Mouse (Mus musculus) frontal cortex, adult 2 months (tissue): ENCODE results near the gene Cacng8. TPM values are rescaled to one million over a fixed set of nuclear protein-coding genes. Genes with fewer than 3 reads are reported as not detected.

Experiments
- DNase-seq, 2 experiments: peaks; one replicate each; pipeline ENCODE4 v3.0.0; 2022; ENCODE audit warnings: low spot score in 1 of 2; ENCODE audit errors: extremely low spot score in 1 of 2
- polyA plus RNA-seq: library from polyadenylated mRNA; depleted of rRNA; stranded (reverse); fragments of >200 nt; gene quantifications from 2 replicates; pipeline ENCODE4 v1.2.3, GENCODE M21; 2012

Gene Cacng8
- polyA plus RNA-seq, 1 experiment, result 71.7 TPM

- no peak for DNase-seq
Measured at GRCm38 (mm10) chr7:3423895-3424294, 33.4 kb downstream of the Cacng8 start, which contains the start of gene Cacng6. Gene Cacng6 (plus strand): TSS chr7:3424195.

GRCm38 (mm10) chr7:3425141-3425540, 34.7 kb downstream of the Cacng8 start:
- DNase-seq, result no peak

- DNase-seq, result no peak
Measured at GRCm38 (mm10) chr7:3430161-3430560, 39.7 kb downstream of the Cacng8 start.

- DNase-seq, result no peak
Measured at GRCm38 (mm10) chr7:3432066-3432465, 41.6 kb downstream of the Cacng8 start.

GRCm38 (mm10) chr7:3437941-3438340, 47.5 kb downstream of the Cacng8 start:
- DNase-seq, result no peak

- DNase-seq, result no peak
Measured at GRCm38 (mm10) chr7:3439984-3440383, 49.5 kb downstream of the Cacng8 start.

GRCm38 (mm10) chr7:3440526-3440925, 50.0 kb downstream of the Cacng8 start:
- DNase-seq, result no peak

- DNase-seq, result no peak
Measured at GRCm38 (mm10) chr7:3442476-3443062, 52.1 kb downstream of the Cacng8 start.

- DNase-seq, result no peak
Measured at GRCm38 (mm10) chr7:3444678-3445077, 54.2 kb downstream of the Cacng8 start.

- DNase-seq, result no peak
Measured at GRCm38 (mm10) chr7:3446584-3446983, 56.1 kb downstream of the Cacng8 start.

- no peak for DNase-seq
Measured at GRCm38 (mm10) chr7:3447026-3447425, 56.5 kb downstream of the Cacng8 start.

- DNase-seq, result peak in 1 of 2 experiments; percentile 89
Measured at GRCm38 (mm10) chr7:3448737-3449454, 58.4 kb downstream of the Cacng8 start.

- peak in 1 of 2 experiments; percentile 48 for DNase-seq
Measured at GRCm38 (mm10) chr7:3450671-3451070, 60.2 kb downstream of the Cacng8 start.

- DNase-seq, result peak in 1 of 2 experiments; percentile 27
Measured at GRCm38 (mm10) chr7:3451161-3451560, 60.7 kb downstream of the Cacng8 start.

- no peak for DNase-seq
Measured at GRCm38 (mm10) chr7:3452821-3453485, 62.5 kb downstream of the Cacng8 start.

GRCm38 (mm10) chr7:3453486-3454183, 63.2 kb downstream of the Cacng8 start:
- no peak for DNase-seq

GRCm38 (mm10) chr7:3457111-3457840, 66.8 kb downstream of the Cacng8 start:
- peak in 1 of 2 experiments; percentile 63 for DNase-seq

GRCm38 (mm10) chr7:3457841-3458217, 67.3 kb downstream of the Cacng8 start:
- no peak for DNase-seq

- DNase-seq, result peak; percentile 82 to 87
Measured at GRCm38 (mm10) chr7:3460261-3460660, 69.8 kb downstream of the Cacng8 start.

GRCm38 (mm10) chr7:3463306-3463705, 72.8 kb downstream of the Cacng8 start:
- DNase-seq, result no peak
